Mouse (Mus musculus) thymus, adult 18-20 months (tissue): ENCODE results near the gene Ppp4r3a.
"Not testable (repeated sequence)": the region's sequence is repeated elsewhere in the genome, so short reads cannot be mapped to it uniquely, and the experiment has no call there.

Experiments used
- DNase-seq, 2 experiments: peaks; one replicate each; pipeline ENCODE4 v3.0.0; 2022; ENCODE audit warnings: mixed read lengths in 2 of 2

Gene Ppp4r3a

GRCm38 (mm10) chr12:101083076-101083838, at the start of gene Ppp4r3a:
TSS of gene Ppp4r3a (minus strand) at chr12:101083702.
- DNase-seq = peak; percentile 85 to 89

GRCm38 (mm10) chr12:101123013-101123412, 39.5 kb upstream of the Ppp4r3a start:
- no peak for DNase-seq

GRCm38 (mm10) chr12:101122066-101122465, 38.6 kb upstream of the Ppp4r3a start:
- not testable (repeated sequence) for DNase-seq

GRCm38 (mm10) chr12:101109794-101110585, 26.5 kb upstream of the Ppp4r3a start:
- not testable (repeated sequence) for DNase-seq

- no peak for DNase-seq
Measured at GRCm38 (mm10) chr12:101107722-101108121, 24.2 kb upstream of the Ppp4r3a start.

GRCm38 (mm10) chr12:101105571-101105970, 22.1 kb upstream of the Ppp4r3a start:
- DNase-seq = no peak

- DNase-seq = peak; percentile 13 to 29
Measured at GRCm38 (mm10) chr12:101102648-101103047, 19.1 kb upstream of the Ppp4r3a start.

GRCm38 (mm10) chr12:101093678-101094077, 10.2 kb upstream of the Ppp4r3a start:
- not testable (repeated sequence) for DNase-seq

GRCm38 (mm10) chr12:101089955-101090354, 6.5 kb upstream of the Ppp4r3a start:
- no peak for DNase-seq

GRCm38 (mm10) chr12:101087406-101087805, 3.9 kb upstream of the Ppp4r3a start:
- no peak for DNase-seq

- no peak for DNase-seq
Measured at GRCm38 (mm10) chr12:101084881-101085666, 1.6 kb upstream of the Ppp4r3a start.

- no peak for DNase-seq
Measured at GRCm38 (mm10) chr12:101084237-101084636, 735 bp upstream of the Ppp4r3a start.

- DNase-seq = no peak
Measured at GRCm38 (mm10) chr12:101083839-101084195, 315 bp upstream of the Ppp4r3a start.

- DNase-seq = peak in 1 of 2 experiments; percentile 41
Measured at GRCm38 (mm10) chr12:101082296-101083075, 1.0 kb downstream of the Ppp4r3a start.

- no peak for DNase-seq
Measured at GRCm38 (mm10) chr12:101077955-101078354, 5.5 kb downstream of the Ppp4r3a start.

- DNase-seq = no peak
Measured at GRCm38 (mm10) chr12:101075433-101075832, 8.1 kb downstream of the Ppp4r3a start.

- no peak for DNase-seq
Measured at GRCm38 (mm10) chr12:101074821-101075429, 8.6 kb downstream of the Ppp4r3a start.

GRCm38 (mm10) chr12:101069813-101070212, 13.7 kb downstream of the Ppp4r3a start:
- no peak for DNase-seq

- DNase-seq = no peak
Measured at GRCm38 (mm10) chr12:101066329-101066728, 17.2 kb downstream of the Ppp4r3a start.

- no peak for DNase-seq
Measured at GRCm38 (mm10) chr12:101039956-101040355, 43.5 kb downstream of the Ppp4r3a start.

GRCm38 (mm10) chr12:101028954-101029731, 54.4 kb downstream of the Ppp4r3a start, which contains the start of gene Ccdc88c:
TSS of gene Ccdc88c (minus strand) at chr12:101029056.
- peak; percentile 90 to 91 for DNase-seq
